Mouse (Mus musculus) kidney, embryonic 16.5 days (tissue): ENCODE results near the gene Chd5. TPM values are rescaled to one million over a fixed set of nuclear protein-coding genes. Genes with fewer than 3 reads are reported as not detected.
A peak's percentile ranks its signal among the peaks of the same experiment; 100 is the strongest.

Experiments used
- ATAC-seq: fragments of 200-750 bp; cut with Nextera tagmentation; 2 replicates; pipeline ENCODE4 v1.8.0; 2017; ENCODE audit warnings: moderate TSS enrichment; ENCODE audit not compliant: low FRiP score, low TSS enrichment
- H3K27ac ChIP-seq: fragments of 300-500 bp; sonication (generic); 2 replicates; pipeline ENCODE4 v1.5.1; 2014; ENCODE audit warnings: low read length
- H3K27me3 ChIP-seq: fragments of 300-500 bp; sonication (generic); 2 replicates; pipeline ENCODE4 v1.6.1; 2014; ENCODE audit warnings: low read length, control low read depth, mixed read lengths; ENCODE audit not compliant: insufficient read depth
- H3K36me3 ChIP-seq: fragments of 300-500 bp; sonication (generic); 2 replicates; pipeline ENCODE4 v1.6.1; 2014; ENCODE audit warnings: low read length, control low read depth, mixed read lengths; ENCODE audit not compliant: insufficient read depth
- H3K4me1 ChIP-seq: fragments of 300-500 bp; sonication (generic); 2 replicates; pipeline ENCODE4 v1.6.1; 2014; ENCODE audit warnings: low read length, control low read depth, mixed read lengths; ENCODE audit not compliant: insufficient read depth
- H3K4me2 ChIP-seq: fragments of 300-500 bp; sonication (generic); replicated peaks from 2 replicates; pipeline ENCODE4 v1.6.1; 2014; ENCODE audit warnings: low read depth, low read length
- H3K4me3 ChIP-seq: fragments of 300-500 bp; sonication (generic); 2 replicates; pipeline ENCODE4 v1.5.1; 2014; ENCODE audit warnings: mild to moderate bottlenecking, low read length
- H3K9ac ChIP-seq: fragments of 300-500 bp; sonication (generic); replicated peaks from 2 replicates; pipeline ENCODE4 v1.6.1; 2014; ENCODE audit warnings: low read length
- H3K9me3 ChIP-seq: fragments of 300-500 bp; sonication (generic); 2 replicates; pipeline ENCODE4 v1.6.1; 2016; ENCODE audit warnings: low read length, control low read depth
- WGBS: fragments of 180-500 bp; shearing (Covaris S2); extraction: QIAGEN DNeasy Blood & Tissue Kit; methylation state at CpG from one replicate; pipeline ENCODE4 v1.1.7; 2014; 5-methylcytosine and 5-hydroxymethylcytosine counted together
- polyA plus RNA-seq: library from polyadenylated mRNA; unstranded; fragments of >200 nt; fragmentation: Nextera tagmentation; extraction: Ambion mirVana; gene quantifications from 2 replicates; pipeline ENCODE4 v1.2.1, GENCODE M21; 2015

Chd5 gene
- polyA plus RNA-seq, 1 experiment from 2014 or later = 0.12 TPM

DNA sequence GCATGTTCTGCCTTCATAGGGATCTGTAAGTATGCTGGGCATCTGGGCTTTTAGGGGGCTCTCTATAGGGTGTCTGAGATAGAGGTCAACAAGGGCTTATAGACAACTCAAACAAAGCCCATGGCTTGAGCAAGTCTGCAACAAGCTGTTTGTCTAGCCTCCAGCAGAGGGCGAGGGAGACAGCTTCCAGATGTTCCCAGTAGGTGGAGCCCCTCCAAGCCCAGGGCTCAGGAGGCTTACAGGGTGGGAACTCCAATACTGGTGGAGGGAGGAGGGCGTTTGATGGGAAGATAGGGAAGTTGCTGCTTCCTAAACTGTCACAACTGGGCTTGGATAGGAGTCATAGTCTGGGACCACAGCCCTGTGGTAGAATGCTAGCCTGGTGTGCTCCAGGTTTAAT, 5.5 kb upstream of the Chd5 start:
- 31% methylated on average over 2 of the region's 2 CpGs for WGBS
- H3K4me1 ChIP-seq = 0 out of 2 replicates have a peak, but pooled peaks cover 2% of the 10 kb centered on the region

DNA sequence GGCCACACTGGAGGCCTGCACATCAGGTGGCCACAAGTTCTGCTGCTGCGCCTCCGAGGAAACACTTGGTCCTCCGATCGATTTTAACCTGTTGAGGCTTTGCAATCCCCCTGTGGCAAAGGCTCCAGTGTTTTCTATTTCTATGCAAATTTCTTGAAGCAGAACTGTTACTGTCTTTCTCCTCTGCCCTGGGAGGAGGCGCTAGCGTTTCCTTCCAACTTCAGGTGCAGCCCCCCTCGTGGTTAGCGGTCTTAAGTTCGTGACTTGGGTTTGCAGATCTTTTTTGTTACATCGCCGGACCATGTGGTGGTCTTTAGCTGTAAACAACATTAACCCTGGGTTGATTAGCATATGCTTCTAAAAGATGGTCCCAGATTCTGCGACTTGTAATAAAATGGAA, 4.9 kb upstream of the Chd5 start:
- Histone ChIP-seq H3K36me3 (peaks cover 63% of the 10 kb centered on the region), H3K4me3 (no peak overlapping the region), H3K4me2 (no peak overlapping the region), H3K4me1 (peaks cover 4% of the 10 kb centered on the region), H3K9ac (no peak overlapping the region), H3K9me3 (no peaks in the 10 kb centered on the region), H3K27me3 (peaks cover 13% of the 10 kb centered on the region), H3K27ac (no peak overlapping the region)
- no peak for ATAC-seq
- WGBS = 96% methylated on average over 12 of the region's 12 CpGs

More for the DNA sequence above, 5.5 kb upstream of the Chd5 start:
- no peak overlapping the region for H3K27ac ChIP-seq
- H3K27me3 ChIP-seq = peaks cover 7% of the 10 kb centered on the region
- no peak overlapping the region for H3K9ac ChIP-seq
- ATAC-seq = no peak
- H3K4me2 ChIP-seq = no peak overlapping the region
- no peaks in the 10 kb centered on the region for H3K9me3 ChIP-seq
- H3K4me3 ChIP-seq = no peak overlapping the region
- peaks cover 65% of the 10 kb centered on the region for H3K36me3 ChIP-seq

DNA sequence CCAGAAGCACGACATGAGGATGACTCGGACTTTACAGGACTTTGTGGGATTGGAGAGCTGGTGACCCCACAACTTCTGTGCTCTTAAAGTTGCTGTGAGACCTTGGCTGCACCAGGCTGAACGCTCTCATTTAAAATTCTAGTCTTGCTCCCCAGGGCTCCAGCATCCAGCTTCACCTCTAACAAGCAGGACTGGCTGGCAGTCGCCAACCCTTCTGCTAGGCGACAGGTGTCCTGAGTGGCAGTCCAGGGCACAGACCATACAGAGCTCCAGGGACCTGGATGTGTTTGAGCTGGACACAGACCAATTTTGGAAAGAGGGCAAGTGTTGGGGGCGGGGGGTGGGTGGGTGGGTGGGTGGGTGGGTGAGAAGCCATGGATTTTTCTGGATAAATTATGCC, 679 bp upstream of the Chd5 start:
- H3K4me3 ChIP-seq = no peak overlapping the region
- no peak for ATAC-seq
- H3K4me1 ChIP-seq = peaks cover 17% of the 10 kb centered on the region
- no peaks in the 10 kb centered on the region for H3K9me3 ChIP-seq
- H3K27me3 ChIP-seq = peaks cover 30% of the 10 kb centered on the region
- no peak overlapping the region for H3K4me2 ChIP-seq
- H3K9ac ChIP-seq = no peak overlapping the region
- WGBS = 33% methylated on average over 6 of the region's 6 CpGs
- H3K27ac ChIP-seq = no peak overlapping the region
- peaks cover 27% of the 10 kb centered on the region for H3K36me3 ChIP-seq

DNA sequence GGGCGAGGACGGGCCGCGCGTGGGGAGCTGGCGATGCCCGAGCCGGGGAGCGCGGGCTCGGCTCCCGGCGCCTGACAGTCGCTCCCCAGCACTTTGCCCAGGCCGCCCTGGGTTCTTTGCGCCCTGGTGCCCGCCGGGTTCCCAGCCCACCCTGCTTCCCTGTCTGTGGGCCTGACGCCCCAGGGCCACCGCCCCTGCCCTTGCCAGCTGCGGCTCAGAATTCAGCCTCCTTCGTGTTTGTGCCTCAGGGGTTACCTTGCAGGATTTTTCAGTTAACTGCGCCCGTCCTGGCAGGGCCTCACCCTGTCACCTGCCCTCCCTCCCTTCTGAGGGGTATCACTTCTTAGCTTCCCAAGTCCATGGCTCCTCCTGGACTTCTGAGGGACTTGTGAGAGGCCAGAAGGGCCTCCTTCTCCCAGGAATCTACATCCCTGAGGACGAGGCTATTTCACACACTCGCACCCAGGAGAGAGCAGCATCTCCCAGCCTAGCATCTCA, 891 bp downstream of the Chd5 start:
- WGBS = 3% methylated on average over 24 of the region's 26 CpGs
- peaks cover 12% of the 10 kb centered on the region for H3K36me3 ChIP-seq
- H3K4me1 ChIP-seq = peaks cover 17% of the 10 kb centered on the region
- no peaks in the 10 kb centered on the region for H3K9me3 ChIP-seq
- peak overlapping the region; percentile 58 for H3K9ac ChIP-seq
- H3K27me3 ChIP-seq = peaks cover 30% of the 10 kb centered on the region
- no peak overlapping the region for H3K27ac ChIP-seq
- peak; percentile 33; the same call in 1 of the 2 replicates for ATAC-seq
- H3K4me2 ChIP-seq = peak overlapping the region; percentile 99
- H3K4me3 ChIP-seq = peak overlapping the region; percentile 56

DNA sequence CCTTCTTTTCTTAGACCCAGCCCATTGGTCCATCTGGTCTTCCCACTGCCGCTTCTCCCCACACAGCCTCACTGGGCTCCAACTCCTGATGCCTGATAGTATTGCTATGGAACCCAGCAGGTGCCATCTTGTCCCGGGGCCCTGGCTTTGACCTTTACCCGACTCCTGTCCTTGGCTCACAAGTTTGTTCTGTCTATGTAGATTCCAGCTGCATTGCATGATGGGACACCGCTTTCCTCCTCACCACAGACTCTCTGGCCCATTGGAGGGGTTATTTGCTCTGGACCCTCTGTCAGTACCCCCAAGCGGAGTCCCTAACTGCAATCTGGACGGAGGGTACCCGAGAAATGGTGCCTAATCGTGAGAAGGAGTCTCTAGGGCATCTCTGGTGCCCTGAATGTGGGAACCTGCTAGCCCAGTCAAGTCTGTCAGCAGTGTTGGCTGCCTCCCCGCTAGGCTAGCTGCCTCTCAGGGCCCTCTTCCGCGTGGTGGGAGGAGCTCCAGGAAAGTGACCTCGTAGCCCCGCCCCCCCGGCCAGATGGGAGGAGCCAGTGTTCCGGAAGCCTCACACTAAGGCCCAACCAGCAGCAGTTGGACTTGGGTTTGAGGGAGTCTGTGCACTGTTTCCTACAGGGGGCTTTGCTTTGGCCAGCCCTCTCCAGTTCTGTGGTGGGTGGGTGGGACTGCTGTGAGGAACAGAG, 2.3 kb downstream of the Chd5 start:
- Histone ChIP-seq H3K4me1 (peaks cover 17% of the 10 kb centered on the region), H3K36me3 (no peaks in the 10 kb centered on the region; the same call in 1 of the 2 replicates), H3K9ac (no peak overlapping the region), H3K4me3 (no peak overlapping the region), H3K4me2 (no peak overlapping the region), H3K27ac (no peak overlapping the region), H3K27me3 (peaks cover 30% of the 10 kb centered on the region), H3K9me3 (no peaks in the 10 kb centered on the region)
- ATAC-seq = no peak
- 40% methylated on average over 15 of the region's 15 CpGs for WGBS

DNA sequence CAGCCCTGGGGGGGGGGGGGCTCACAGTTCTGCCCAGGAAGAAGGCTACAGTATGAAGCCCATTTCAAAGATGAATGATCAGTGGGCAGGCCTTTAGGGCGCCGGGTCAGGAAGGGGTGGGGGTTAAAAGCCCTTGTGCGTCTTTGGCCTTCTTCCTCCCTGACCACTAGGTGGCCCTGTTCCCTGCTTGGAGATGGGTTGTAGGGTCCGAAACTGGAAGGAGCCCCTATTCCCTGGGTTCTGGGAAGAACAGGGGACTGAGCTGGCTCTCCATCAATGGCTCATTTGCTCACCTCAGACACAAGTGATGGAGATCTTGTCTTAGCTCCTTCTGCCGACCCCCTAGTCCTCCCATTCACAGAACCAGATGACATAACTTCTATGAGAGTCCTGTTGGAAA, 4.8 kb downstream of the Chd5 start:
- Histone ChIP-seq H3K9ac (no peak overlapping the region), H3K4me3 (no peak overlapping the region), H3K4me2 (no peak overlapping the region), H3K27ac (no peak overlapping the region), H3K36me3 (no peaks in the 10 kb centered on the region), H3K9me3 (no peaks in the 10 kb centered on the region), H3K27me3 (peaks cover 20% of the 10 kb centered on the region), H3K4me1 (peaks cover 15% of the 10 kb centered on the region)
- no peak for ATAC-seq
- 10% methylated on average over 5 of the region's 5 CpGs for WGBS

DNA sequence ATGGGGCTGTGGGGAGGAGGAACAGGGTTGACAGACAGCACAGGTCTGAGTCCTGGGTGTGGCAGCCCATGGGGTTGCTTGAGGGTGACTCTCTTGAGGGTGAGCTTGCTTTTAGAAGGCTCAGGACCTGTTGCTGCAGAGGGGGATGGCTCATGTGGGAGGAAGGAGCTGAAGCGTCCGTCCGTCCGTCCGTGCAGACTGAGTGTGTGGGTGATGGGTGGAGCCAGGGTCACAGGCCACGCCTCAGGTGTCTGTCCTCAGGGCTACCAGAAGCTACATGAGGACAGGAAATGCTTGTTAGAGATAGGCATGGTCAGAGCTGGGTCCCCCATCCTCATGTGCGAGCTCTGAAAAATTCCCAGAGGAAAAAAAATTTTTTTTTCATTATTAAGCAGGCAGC, 6.2 kb downstream of the Chd5 start:
- WGBS = 50% methylated on average over 7 of the region's 7 CpGs
- no peak overlapping the region for H3K4me2 ChIP-seq
- no peaks in the 10 kb centered on the region for H3K9me3 ChIP-seq
- peaks cover 14% of the 10 kb centered on the region for H3K27me3 ChIP-seq
- no peak overlapping the region for H3K9ac ChIP-seq
- no peak for ATAC-seq
- no peaks in the 10 kb centered on the region for H3K36me3 ChIP-seq
- peaks cover 3% of the 10 kb centered on the region for H3K4me1 ChIP-seq
- no peak overlapping the region for H3K27ac ChIP-seq
- H3K4me3 ChIP-seq = no peak overlapping the region

DNA sequence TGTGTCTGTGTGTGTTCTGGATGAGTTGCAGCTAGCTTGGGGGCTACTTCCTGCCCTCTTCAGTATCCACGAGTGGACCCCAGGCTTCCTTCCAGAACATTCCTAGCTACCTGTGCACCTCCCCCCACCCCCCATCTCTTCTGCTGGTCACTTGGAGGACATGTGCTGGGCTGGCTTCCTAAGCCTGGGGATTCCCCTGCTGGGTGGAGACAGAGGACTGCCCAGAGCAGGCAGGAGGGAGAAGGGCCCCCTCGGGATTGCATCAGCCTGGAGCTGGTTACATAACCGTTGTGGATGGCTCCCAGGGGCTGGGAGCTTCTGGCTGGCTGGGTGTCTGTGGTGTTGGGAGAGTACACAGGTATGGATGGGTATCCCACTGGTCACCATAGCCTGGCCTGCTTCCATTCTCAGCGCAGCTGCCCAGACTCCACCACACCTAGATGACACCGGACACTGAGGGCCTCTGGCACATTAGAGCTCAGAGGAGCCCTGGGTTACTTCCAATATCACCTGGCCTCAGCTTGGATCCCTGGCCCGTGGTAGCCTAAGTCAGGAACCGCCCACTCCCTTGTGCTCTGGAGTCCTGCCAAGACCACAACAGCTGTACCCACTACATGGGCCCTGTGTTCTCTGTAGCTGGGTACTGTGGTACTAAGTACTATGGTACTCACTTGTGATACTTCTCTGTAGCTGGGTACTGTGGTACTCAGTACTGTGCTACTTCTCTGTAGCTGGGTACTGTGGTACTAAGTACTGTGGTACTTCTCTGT, 6.9 kb downstream of the Chd5 start:
- H3K27ac ChIP-seq = no peak overlapping the region
- H3K9ac ChIP-seq = no peak overlapping the region
- no peak overlapping the region for H3K4me2 ChIP-seq
- peak; percentile 31; the same call in 1 of the 2 replicates for ATAC-seq
- WGBS = 40% methylated on average over 7 of the region's 7 CpGs
- no peak overlapping the region for H3K4me3 ChIP-seq
- no peaks in the 10 kb centered on the region for H3K9me3 ChIP-seq
- H3K36me3 ChIP-seq = no peaks in the 10 kb centered on the region
- peaks cover 11% of the 10 kb centered on the region for H3K27me3 ChIP-seq
- H3K4me1 ChIP-seq = peaks cover 7% of the 10 kb centered on the region; the same call in 1 of the 2 replicates

DNA sequence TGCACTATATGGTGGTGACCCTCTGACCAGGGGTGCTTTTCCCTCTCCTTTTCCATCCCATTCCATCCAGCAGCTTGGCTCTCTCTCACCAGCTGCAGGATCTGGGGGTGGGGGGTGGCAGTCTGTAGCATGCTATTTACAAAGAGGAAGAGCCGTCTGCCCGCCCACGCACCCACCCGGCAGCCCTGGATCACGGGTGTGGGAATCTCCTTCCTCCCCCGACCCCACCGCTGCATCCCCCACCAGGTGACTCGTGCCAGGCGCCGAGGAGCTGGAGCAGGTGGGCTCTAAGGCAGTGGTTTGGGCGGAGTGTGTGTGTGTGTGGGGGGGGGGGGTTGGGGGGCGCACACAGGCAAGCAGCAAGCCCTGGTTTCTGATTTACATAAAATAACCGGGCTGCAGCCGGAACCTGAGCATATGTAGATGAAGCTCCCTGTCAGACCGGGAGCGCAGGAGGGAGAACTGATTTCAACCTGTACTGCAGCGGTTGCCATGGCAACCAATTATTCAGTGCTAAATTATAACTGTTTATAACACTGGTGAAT, 11.5 kb downstream of the Chd5 start:
- no peak overlapping the region for H3K9ac ChIP-seq
- H3K27me3 ChIP-seq = peaks cover 21% of the 10 kb centered on the region
- peaks cover 7% of the 10 kb centered on the region; the same call in 1 of the 2 replicates for H3K4me1 ChIP-seq
- no peak for ATAC-seq
- H3K27ac ChIP-seq = no peak overlapping the region
- no peak overlapping the region for H3K4me2 ChIP-seq
- H3K9me3 ChIP-seq = no peaks in the 10 kb centered on the region
- 3% methylated on average over 17 of the region's 17 CpGs for WGBS
- H3K4me3 ChIP-seq = no peak overlapping the region
- no peaks in the 10 kb centered on the region for H3K36me3 ChIP-seq
